Mouse (Mus musculus): ENCODE measurements around the gene B4galnt3. TPM values are rescaled to one million over a fixed set of nuclear protein-coding genes. Genes with fewer than 3 reads are reported as not detected.
A peak's percentile ranks its signal among the peaks of the same experiment; 100 is the strongest.

Gene B4galnt3
- total RNA-seq, 2 experiments from 2014 or later: 0.78 to 0.89 TPM

- no peak for TF ChIP-seq CTCF (IDR thresholded peaks at IDR 0.05)
- no peak for DNase-seq
- Histone ChIP-seq H3K27ac (no peak overlapping the region), H3K4me3 (no peak overlapping the region)
- intact Hi-C loops (cut with DNase I): no loop called here
These were observed 31.4 kb downstream of the B4galnt3 start for GRCm38 (mm10) chr6:120262886-120263531.

- intact Hi-C loops (cut with DNase I): no loop called here
- no peak overlapping the region for H3K27ac ChIP-seq
- TF ChIP-seq CTCF (IDR thresholded peaks at IDR 0.05): no peak
- DNase-seq: no peak
- H3K4me3 ChIP-seq: no peak overlapping the region
These were observed 34.9 kb downstream of the B4galnt3 start for GRCm38 (mm10) chr6:120259481-120259880.

GRCm38 (mm10) chr6:120256431-120256935, 37.9 kb downstream of the B4galnt3 start:
- Histone ChIP-seq H3K27ac (peak overlapping the region; percentile 59; the same call in 1 of the 2 replicates), H3K4me3 (no peak overlapping the region)
- no peak for TF ChIP-seq CTCF (IDR thresholded peaks at IDR 0.05)
- intact Hi-C loops (cut with DNase I): no loop called here
- no peak for DNase-seq

DNA sequence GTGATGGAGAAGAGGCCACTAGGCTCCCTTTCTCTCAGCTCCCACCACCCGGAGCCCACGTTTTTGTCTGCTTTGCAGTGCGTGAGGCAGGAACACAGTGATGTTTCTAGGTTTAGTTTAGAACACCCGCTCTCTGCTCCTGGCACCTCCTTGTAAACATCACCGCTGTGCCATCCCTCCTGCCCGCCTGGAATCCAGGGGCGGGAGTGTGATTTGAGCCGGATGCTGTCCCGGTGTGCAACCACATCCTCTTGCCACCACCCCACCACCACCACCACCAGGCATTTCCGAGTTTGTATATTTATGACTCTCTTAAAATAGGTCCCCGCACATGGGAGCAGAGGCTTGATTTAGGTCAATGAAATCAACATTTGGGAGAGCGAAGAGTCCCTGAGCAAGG, 38.7 kb downstream of the B4galnt3 start:
- no peak for TF ChIP-seq CTCF (IDR thresholded peaks at IDR 0.05)
- Histone ChIP-seq H3K4me3 (no peak overlapping the region), H3K27ac (peak overlapping the region; percentile 59)
- peak; percentile 58 for DNase-seq
- intact Hi-C loops (cut with DNase I): no loop called here

DNA sequence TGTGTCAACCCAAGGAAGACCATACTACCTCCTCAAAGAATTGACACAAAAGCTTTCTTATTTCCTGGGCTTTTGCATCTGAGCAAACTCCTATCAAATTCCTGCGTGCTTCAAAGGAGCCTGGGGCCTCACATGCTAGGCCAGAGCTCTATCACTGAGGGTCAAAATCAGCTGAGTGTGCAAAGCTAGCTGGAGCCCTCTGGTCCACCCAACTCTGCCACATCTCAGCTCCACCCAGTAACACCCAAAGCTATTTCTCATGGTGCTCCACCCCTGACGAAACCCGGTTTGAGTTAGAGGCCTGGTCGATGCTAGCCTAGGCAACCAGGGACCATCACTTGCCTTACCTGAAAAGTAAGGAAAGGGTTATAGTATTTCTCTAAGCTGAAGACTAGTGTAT, 39.2 kb downstream of the B4galnt3 start:
- Histone ChIP-seq H3K27ac (peak overlapping the region; percentile 43), H3K4me3 (no peak overlapping the region)
- intact Hi-C loops (cut with DNase I): no loop called here
- no peak for DNase-seq
- no peak for TF ChIP-seq CTCF (IDR thresholded peaks at IDR 0.05)

- intact Hi-C loops (cut with DNase I): no loop called here
- no peak for TF ChIP-seq CTCF (IDR thresholded peaks at IDR 0.05)
These were observed 39.7 kb downstream of the B4galnt3 start for GRCm38 (mm10) chr6:120254640-120255039.

DNA sequence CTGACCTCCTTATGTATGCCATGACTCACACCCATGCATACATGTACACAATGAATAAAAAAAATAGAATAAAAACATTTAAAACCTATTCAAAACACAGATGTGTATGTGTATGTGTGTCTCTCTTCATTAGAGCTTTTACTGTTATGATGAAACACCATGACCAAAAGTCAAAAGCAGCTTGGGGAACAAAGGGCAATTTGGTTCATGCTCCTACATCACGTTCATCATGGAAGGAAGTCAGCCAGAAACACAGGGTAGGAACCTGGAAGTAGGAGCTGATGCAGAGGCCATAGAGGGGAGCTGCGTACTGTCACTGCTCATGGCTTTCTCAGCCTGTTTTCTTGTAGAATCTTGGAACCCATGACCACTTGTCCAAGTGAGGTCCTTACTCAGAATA, 41.6 kb downstream of the B4galnt3 start:
- intact Hi-C loops (cut with DNase I): no loop called here
- TF ChIP-seq CTCF (IDR thresholded peaks at IDR 0.05): no peak
- H3K27ac ChIP-seq: no peak overlapping the region

More at GRCm38 (mm10) chr6:120254640-120255039, 39.7 kb downstream of the B4galnt3 start:
- DNase-seq: no peak
- Histone ChIP-seq H3K27ac (no peak overlapping the region), H3K4me3 (no peak overlapping the region)

GRCm38 (mm10) chr6:120251010-120251409, 43.3 kb downstream of the B4galnt3 start:
- intact Hi-C loops (cut with DNase I): no loop called here
- Histone ChIP-seq H3K4me3 (no peak overlapping the region), H3K27ac (no peak overlapping the region)
- DNase-seq: no peak
- no peak for TF ChIP-seq CTCF (IDR thresholded peaks at IDR 0.05)

More for the DNA sequence above, 41.6 kb downstream of the B4galnt3 start:
- DNase-seq: no peak
- H3K4me3 ChIP-seq: no peak overlapping the region

DNA sequence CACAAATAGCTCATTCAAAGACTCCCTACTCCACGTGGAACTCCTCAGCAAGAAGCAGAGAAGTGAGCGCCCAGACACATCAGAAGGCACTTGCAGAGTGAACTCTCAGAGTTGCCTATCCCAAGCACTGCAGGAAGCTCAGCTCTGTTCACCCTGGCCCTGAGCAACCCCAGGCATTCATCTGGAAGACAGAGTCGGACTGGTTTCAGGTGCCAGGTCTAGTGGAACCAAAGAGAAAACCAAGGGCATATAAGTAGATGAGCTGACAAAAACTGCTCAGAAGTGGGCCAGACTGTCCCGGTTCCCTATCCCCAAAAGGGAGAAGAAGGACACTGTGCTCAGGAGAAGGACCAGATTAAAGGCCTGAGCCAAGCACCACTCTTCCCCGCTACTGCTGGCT, 44.5 kb downstream of the B4galnt3 start:
- no peak for DNase-seq
- intact Hi-C loops (cut with DNase I): no loop called here
- H3K4me3 ChIP-seq: no peak overlapping the region
- TF ChIP-seq CTCF (IDR thresholded peaks at IDR 0.05): no peak
- H3K27ac ChIP-seq: no peak overlapping the region

DNA sequence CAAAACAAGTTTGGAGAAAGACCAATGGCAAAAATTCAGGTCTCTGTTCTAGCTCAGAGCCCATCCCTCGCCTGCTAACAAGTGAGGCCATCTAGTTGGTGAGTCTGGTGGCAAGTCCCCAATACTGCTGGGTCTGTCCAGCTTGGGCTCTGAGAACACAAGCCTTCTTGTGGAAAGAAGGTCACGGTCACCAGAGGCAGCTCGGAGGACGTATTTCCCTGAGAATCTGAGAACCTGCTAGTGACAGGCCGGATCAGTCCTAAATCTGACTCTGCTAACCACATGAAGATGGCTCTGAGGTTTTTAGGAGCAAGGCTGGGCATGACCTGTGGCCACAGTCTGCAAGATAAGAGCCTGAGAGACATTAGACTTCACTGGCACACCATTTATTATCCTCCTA, 47.7 kb downstream of the B4galnt3 start:
- no peak for TF ChIP-seq CTCF (IDR thresholded peaks at IDR 0.05)
- intact Hi-C loops (cut with DNase I): no loop called here
- Histone ChIP-seq H3K4me3 (no peak overlapping the region), H3K27ac (no peak overlapping the region)
- no peak for DNase-seq

DNA sequence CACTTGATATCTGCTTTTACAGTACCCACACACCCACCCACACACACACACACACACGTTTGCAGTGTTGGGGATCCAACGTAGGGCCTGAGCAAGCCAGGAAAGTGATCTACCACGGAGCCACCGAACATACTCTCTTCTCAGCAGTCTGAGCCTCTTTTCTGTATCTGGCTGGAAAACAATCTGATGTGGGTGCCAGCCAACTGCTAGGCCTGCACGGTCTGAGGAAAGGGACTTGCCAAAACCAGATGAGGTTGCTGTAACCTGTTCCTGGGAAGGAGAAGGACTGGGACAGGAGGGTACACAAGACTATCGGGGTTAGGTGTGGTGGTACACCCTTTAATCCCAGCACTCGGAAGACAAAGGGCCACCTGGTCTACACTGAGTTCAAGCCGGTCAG, 51.1 kb downstream of the B4galnt3 start:
- intact Hi-C loops (cut with DNase I): no loop called here
- no peak for TF ChIP-seq CTCF (IDR thresholded peaks at IDR 0.05)
- H3K4me3 ChIP-seq: no peak overlapping the region

GRCm38 (mm10) chr6:120242530-120242929, 51.8 kb downstream of the B4galnt3 start:
- no peak for TF ChIP-seq CTCF (IDR thresholded peaks at IDR 0.05)
- intact Hi-C loops (cut with DNase I): no loop called here

More for the DNA sequence above, 51.1 kb downstream of the B4galnt3 start:
- DNase-seq: no peak
- no peak overlapping the region for H3K27ac ChIP-seq

GRCm38 (mm10) chr6:120241453-120241852, 52.9 kb downstream of the B4galnt3 start:
- no peak for DNase-seq
- TF ChIP-seq CTCF (IDR thresholded peaks at IDR 0.05): no peak
- intact Hi-C loops (cut with DNase I): no loop called here
- Histone ChIP-seq H3K27ac (no peak overlapping the region), H3K4me3 (no peak overlapping the region)

More at GRCm38 (mm10) chr6:120242530-120242929, 51.8 kb downstream of the B4galnt3 start:
- Histone ChIP-seq H3K27ac (no peak overlapping the region), H3K4me3 (no peak overlapping the region)
- no peak for DNase-seq

- no peak overlapping the region for H3K27ac ChIP-seq
- no peak for DNase-seq
- intact Hi-C loops (cut with DNase I): no loop called here
- no peak for TF ChIP-seq CTCF (IDR thresholded peaks at IDR 0.05)
- H3K4me3 ChIP-seq: no peak overlapping the region
These were observed 53.9 kb downstream of the B4galnt3 start for GRCm38 (mm10) chr6:120240461-120240860.
